Mouse (Mus musculus) thymus, postnatal 0 days (tissue): Measurements from ENCODE around the gene Wrap73. TPM values are rescaled to one million over a fixed set of nuclear protein-coding genes. Genes with fewer than 3 reads are reported as not detected.

ENCODE experiments used
- DNase-seq: peaks from one replicate; pipeline ENCODE4 v3.0.0-alpha.2; 2015; ENCODE audit warnings: low spot score
- polyA plus RNA-seq: library from polyadenylated mRNA; unstranded; fragments of >200 nt; fragmentation: Nextera tagmentation; extraction: Ambion mirVana; gene quantifications from 2 replicates; pipeline ENCODE4 v1.2.1, GENCODE M21; 2015

Wrap73 gene
- polyA plus RNA-seq, 1 experiment from 2014 or later = 38.8 TPM

- no peak for DNase-seq
These were observed 38.8 kb downstream of the Wrap73 start for GRCm38 (mm10) chr4:154181001-154181400.

- no peak for DNase-seq
These were observed 41.4 kb downstream of the Wrap73 start for GRCm38 (mm10) chr4:154183566-154183965.

GRCm38 (mm10) chr4:154185001-154185400 is 42.8 kb downstream of the Wrap73 start:
- no peak for DNase-seq

- no peak for DNase-seq
These were observed 43.9 kb downstream of the Wrap73 start for GRCm38 (mm10) chr4:154186002-154186537.

GRCm38 (mm10) chr4:154188948-154189347 is 46.8 kb downstream of the Wrap73 start:
- no peak for DNase-seq

GRCm38 (mm10) chr4:154197961-154198360 is 55.8 kb downstream of the Wrap73 start:
- DNase-seq = no peak

GRCm38 (mm10) chr4:154198377-154198961 is 56.3 kb downstream of the Wrap73 start:
- DNase-seq = no peak

GRCm38 (mm10) chr4:154201511-154201910 is 59.3 kb downstream of the Wrap73 start:
- no peak for DNase-seq

- no peak for DNase-seq
These were observed 62.4 kb downstream of the Wrap73 start for GRCm38 (mm10) chr4:154204532-154204931.

GRCm38 (mm10) chr4:154205392-154205791 is 63.2 kb downstream of the Wrap73 start:
- DNase-seq = no peak

GRCm38 (mm10) chr4:154207261-154207660 is 65.1 kb downstream of the Wrap73 start:
- DNase-seq = peak; percentile 46

GRCm38 (mm10) chr4:154209054-154209453 is 66.9 kb downstream of the Wrap73 start:
- no peak for DNase-seq

GRCm38 (mm10) chr4:154209825-154210224 is 67.7 kb downstream of the Wrap73 start:
- no peak for DNase-seq

GRCm38 (mm10) chr4:154211459-154211858 is 69.3 kb downstream of the Wrap73 start:
- no peak for DNase-seq

- no peak for DNase-seq
These were observed 71.4 kb downstream of the Wrap73 start for GRCm38 (mm10) chr4:154213586-154213985.

- DNase-seq = no peak
These were observed 71.9 kb downstream of the Wrap73 start for GRCm38 (mm10) chr4:154214075-154214474.

Other genes starting within 250 kb of the Wrap73 start
- gene A430005L14Rik, start 185.1 kb upstream of the Wrap73 start, polyA plus RNA-seq = 56.2 and 58.1 TPM in 2 replicates
- gene Dffb, start 167.2 kb upstream of the Wrap73 start, polyA plus RNA-seq = 23.3 and 25.5 TPM in 2 replicates
- gene Cep104, start 167.2 kb upstream of the Wrap73 start, polyA plus RNA-seq = 11.5 and 11.7 TPM in 2 replicates
- 18.7 and 24.4 TPM in 2 replicates for gene Lrrc47, start 130.6 kb upstream of the Wrap73 start, polyA plus RNA-seq
- 8.8 and 11.7 TPM in 2 replicates for gene Smim1, start 116.1 kb upstream of the Wrap73 start, polyA plus RNA-seq
- gene Ccdc27, start 99.7 kb upstream of the Wrap73 start, polyA plus RNA-seq = 0.05 TPM in 1 of 2 replicates, not detected in the other
- gene Trp73, start 2.2 kb upstream of the Wrap73 start, polyA plus RNA-seq = 0.55 and 0.76 TPM in 2 replicates
- gene Tprgl, start 18.3 kb downstream of the Wrap73 start, polyA plus RNA-seq = 171 and 177 TPM in 2 replicates
- 14.8 and 17.0 TPM in 2 replicates for gene Megf6, start 28.4 kb downstream of the Wrap73 start, polyA plus RNA-seq
- gene Arhgef16, start 159.3 kb downstream of the Wrap73 start, polyA plus RNA-seq = 18.2 and 19.5 TPM in 2 replicates
- not detected in 2 replicates for gene B230104I21Rik, start 193.8 kb downstream of the Wrap73 start, polyA plus RNA-seq